Mouse (Mus musculus) cerebellum, adult 18-20 months (tissue): Measurements from ENCODE around the gene Opcml.

Source experiments
- DNase-seq, 2 experiments: peaks; one replicate each; pipeline ENCODE4 v3.0.0; 2021

Opcml gene

DNA sequence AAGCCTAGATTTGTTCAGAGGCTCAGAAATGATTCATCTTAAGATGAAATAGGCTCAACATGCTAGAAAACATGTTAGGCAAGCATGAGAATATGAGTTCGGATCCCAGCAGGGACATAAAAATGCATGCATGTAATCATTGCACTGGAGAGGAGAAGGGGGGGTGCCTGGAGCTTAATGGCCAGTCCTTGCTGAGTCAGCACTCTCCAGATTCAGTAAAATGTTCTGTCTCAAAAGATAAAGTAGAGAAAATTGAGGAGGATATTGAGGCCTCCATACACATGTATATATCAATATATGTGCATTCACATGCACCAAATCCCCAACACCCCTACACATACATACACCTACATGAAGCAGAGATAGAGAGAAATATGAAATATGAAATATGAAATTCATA lies 889.7 kb downstream of the Opcml start:
- no peak for DNase-seq

DNA sequence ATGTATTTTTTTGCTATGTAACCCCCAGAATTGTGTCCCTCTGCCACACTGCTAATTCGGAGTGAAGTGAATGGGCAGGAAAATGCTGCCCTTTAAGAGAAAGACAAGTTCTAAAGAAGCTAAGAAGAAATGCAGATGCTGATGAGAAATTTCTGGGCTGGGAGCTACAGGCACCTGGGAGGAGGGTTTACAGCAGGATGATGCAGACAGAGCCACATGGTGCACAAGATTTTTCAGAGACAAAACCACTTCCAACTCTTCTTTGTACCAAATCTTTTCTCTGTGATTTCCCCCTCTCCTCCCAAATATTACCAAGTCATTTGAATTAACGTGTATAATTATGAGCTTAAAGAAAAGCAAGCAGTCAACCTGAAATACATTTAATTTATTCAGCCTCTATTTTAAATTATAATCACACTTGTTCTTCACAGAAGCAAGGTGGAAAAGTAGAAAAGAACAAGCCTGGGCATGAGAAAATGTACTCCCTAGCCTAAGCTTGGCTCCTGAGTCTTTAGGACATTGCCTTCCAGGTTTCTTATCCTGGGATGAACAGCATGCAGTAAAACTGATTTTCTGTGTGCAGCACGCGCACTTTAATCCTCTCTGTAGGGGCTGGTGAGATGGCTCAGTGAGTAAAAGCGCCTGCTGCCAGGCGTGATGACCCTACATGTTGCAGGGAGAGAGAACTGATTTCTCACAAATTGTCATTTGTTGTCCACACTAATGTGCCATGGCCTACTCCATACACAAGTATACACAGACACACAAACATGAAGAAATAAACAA lies 890.9 kb downstream of the Opcml start:
- DNase-seq = peak in 1 of 2 experiments; percentile 36

DNA sequence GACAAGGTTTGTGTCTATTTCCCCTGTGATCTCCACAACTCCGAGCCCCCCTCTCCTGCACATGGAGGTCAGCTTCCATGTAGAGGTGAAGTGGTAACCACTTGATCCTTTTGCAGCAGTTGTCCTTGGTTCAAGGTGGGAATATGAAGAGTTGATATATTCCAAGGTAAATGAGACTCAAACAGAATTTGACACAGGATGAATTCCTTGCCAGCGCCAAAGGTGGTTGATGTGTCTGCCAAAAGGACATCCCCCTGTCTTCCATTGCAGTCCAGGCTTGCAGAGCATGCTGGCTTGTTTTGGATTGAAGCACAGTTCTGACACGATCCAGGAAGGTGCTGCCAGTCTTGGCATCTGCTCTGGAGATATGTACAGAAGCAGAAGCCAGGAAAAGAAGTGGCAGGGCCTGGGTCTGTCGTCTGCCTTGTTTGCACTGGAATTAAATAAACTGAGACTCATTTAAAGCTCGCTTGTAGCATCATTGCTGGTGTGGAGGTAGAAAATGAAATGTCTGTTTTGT lies 893.4 kb downstream of the Opcml start:
- peak; percentile 77 to 84 for DNase-seq

DNA sequence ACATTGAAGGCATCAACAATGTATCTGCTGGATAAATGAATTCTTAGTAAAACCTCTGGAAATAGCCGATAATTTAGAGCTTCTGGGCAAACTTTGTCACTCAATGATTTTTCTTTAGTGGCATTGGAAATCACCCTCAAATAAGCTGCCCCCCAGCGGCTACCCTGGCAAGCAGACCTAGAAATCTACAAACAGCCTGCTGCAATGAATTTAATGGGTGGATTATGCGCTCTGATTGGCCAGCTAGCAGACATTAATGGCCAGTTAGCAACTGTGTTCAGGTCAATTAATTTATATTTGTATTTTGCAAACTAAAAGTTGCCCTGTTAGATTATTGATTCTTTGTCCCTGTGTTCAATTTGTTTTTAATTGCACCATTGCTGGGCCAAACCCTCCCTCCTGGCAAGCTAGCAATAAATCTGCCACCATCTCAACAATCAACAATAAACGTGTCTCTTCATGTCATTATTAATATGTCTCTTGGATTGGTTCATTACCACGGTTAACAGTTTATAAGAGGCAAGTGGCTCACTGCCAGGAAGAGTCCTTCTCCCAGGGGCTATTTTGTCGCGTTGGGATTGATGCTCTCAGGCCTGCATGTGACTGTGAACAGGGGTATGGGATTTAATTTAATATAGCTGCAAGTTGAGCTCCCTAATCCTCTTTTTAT lies 896.5 kb downstream of the Opcml start:
- DNase-seq = no peak

DNA sequence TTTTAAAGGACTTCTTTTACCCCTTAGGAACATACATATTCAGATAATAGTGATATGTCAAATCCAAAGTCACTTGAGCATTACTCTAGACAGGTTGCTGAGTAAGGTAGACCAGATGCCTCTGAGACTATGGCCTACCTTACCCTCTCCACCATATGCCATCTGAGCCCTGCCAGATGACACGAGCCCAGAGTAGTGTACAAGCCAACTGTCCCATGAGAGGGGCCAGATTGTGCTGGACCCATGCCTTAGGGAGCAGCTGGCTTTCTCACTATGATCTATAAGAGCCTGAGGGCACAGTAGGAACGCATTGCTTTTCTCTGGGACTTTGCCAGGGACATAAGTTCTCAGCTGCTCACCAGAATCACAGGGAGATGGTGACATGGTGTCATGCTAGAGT lies 899.6 kb downstream of the Opcml start:
- peak; percentile 96 to 98 for DNase-seq

DNA sequence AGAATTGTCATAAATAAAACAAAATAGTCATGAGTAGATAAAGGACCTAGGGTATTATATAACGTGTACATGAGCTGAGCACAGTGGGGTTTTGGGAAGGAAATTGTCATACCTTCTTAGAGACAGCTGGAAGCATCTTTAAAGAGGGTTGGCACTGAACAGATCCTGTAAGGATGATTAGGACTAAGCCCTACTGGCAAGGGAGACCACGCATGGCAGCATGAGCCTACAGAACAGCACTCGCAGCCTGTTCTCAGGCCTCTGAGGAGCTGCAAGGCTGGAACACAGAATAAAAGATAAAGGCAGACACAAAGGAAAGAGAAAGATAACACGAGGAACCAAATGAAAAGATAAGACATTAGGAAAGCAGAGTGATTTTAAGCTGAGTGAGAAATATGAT lies 915.2 kb downstream of the Opcml start:
- peak in 1 of 2 experiments; percentile 30 for DNase-seq

DNA sequence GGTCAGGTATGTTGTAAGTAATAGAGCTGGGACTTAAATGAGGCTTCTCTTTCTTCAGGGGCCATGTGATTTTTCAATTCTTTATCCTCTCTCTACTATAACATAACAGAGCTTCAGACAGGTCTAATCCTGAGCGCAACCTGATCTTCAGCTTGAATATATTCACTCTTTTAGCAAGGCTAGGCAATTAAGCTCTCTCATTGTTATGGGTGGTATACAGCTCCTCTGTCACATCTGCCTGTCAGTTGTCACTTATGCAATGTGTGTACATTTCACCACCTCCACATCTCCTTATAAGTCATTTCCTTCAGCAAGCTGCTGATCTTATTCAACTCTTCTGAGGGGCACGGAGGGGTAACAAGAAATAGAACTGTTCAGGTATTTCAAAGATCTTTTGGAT lies 924.0 kb downstream of the Opcml start:
- no peak for DNase-seq

DNA sequence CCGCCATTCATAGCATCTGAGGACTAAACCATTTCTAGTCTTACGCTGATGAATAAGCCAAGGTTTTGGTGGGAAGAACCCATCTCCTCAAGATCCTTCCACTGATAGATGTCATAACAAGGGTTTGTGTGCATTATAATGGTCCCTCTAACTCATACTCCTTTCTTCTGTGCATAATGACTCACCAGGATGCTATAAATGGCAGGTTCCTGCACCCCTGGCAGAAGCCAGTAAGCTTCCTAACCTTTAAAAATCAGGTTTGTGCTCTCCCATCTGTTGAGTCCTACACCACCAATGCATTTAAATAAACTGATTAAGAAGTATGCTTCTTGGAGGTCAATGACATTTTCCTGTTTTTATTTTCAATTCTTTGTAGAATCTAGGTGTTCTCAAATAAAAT lies 929.6 kb downstream of the Opcml start:
- DNase-seq = no peak

DNA sequence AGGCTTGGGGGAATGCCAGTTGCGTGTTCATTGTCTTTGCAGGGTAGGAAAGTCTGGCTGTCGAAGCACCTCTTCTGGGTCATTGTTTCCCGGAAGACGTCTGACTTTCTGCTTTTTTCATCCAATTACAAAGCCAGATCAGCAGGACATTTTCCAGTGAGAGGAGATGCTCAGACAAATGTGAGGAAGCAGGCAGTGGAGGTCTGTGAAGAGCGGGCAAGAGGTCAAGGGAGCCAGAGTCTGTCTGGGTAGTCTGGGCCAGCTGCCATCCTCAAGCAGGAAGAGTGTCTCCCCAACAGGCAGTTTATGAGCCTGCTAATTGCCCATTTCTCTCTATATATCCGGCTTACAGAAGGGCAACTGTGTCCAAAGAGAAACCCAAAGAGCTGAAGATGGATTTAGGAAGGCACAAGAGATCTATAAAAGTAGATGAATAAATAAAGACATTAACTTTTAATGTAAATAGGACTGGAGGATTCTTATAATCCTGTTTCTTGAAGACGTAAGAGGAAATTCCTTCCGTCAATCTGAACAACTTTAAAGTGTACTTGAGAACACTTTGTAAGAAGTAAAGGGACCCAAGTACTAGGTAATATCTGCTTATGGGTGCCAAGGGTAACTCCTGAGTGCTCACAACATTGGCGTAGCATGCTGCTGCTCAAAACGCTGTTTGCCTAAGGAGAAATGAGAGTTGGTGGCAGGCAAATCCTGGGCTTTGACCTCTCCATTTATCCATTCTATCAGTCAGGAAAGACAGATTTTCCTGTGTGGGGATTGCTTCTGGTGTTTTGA lies 941.4 kb downstream of the Opcml start:
- peak; percentile 63 to 68 for DNase-seq

DNA sequence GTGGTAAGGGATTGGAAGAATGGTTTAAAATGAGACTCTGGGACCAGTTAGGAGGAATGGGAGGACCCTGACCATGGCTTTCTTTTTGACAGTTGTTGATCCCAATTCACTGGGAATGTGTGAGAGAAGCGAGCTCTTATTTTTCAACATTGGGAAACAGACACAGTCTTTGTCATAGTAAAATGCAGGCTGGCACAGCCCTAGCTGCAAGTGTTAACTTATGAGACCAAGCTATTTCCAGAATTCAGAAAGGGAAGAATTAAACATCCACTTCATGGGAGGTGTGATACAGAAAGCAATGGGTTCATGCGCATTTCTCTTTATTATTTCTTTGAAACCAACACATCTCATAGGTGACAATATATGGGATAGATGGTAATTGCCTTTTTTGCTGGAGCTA lies 947.4 kb downstream of the Opcml start:
- no peak for DNase-seq

DNA sequence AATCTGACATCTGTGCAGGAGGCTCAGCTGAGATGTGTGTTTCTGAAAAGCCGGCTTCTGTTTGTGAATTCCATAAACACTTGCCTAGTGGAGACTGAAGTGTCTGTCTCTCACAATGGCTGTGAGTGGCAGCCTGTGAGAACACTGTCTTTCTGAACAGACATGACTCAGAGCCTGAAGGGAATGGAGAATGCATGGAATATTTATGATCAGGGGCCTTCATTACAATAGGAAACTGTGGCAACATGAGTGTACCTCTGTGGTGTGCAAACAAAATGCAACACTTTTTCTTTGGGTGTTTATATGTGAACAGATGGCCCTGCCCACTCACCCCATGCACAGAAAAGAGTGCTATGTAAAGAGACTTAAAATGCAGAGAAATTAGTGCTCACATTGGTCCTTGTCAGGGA lies 947.9 kb downstream of the Opcml start:
- peak in 1 of 2 experiments; percentile 16 for DNase-seq

DNA sequence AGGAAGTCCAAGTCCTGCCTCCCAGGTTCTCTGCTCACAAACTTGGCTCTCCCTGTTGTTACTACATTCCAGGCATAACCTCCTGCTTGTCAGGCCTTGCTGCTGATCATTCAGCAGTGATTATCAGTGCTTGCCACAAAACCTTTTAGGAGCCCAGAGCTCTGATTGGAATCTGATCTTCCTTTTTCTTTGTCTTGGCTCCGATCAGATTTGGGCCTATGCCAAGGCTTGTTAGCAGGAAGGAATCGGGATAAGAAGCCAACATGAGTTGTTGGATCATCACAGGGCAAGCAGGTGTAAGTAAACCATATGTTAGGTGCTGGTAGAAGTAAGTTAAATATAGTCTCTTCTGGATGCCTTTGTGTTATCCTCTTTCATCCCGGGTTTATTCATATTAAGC lies 954.2 kb downstream of the Opcml start:
- DNase-seq = peak; percentile 63 to 68

DNA sequence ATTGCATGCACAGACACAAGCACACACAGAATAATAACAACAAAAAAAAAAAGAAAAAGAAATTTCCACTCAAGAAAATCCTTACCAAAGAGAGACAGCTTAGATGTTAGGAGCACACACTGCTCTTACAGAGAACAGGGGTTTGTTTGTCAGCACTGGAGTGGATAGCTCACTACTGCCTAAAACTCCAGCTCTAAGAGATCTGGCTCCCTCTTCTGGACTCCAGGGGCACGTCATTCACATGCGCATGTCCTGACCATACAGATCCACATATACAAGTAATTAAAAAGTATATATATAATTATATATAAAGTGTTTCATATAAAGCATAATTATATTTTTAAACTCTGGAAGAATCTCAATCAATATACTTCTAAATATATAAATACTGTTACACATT lies 958.3 kb downstream of the Opcml start:
- peak; percentile 39 to 42 for DNase-seq

DNA sequence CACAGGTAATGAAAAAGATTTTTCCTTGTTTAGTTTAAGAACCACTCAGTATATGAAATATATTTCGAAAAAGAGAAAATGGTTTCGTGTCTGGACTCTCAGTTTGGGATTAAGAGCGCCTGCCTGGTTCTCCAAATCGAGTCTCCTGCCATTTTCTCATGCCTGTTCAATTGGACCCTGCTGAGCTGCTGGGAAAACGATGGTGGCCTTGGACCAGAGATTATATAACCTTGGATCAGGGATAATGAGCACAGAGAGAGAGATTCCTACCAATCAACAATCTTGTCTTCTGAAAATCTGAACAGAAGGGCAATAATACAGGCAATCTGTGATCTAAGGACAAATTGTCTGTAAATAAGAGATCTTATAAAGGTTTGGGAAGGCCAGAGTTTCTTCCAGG lies 962.3 kb downstream of the Opcml start:
- DNase-seq = peak; percentile 33 to 34

DNA sequence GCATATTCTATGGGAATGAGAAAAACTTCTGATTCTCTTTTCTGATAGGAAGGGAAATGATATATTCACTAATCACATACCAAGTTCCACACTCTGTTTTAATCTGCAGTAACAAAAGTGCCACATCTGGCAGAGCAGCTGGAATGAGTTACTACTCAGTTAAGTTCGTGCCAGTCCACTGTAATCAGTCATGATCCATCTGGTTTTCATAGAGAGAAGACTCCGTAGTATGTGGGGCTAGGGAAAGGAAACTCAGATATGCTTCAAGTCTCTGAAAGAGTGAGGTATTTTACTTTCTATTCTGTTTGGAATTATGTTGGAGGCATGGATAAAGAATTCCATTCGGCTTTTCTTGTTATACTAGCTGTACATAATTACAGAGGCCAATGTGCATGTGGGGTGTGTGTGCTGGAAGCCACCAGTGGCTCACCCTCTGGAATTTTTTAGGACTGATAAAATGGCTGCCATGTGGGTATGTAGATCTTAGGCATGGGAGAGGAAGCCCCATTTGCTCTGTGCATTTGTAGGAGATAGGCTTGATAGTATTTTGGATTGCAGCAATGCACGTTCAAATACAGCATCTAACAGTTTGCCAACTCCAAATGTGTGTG lies 966.4 kb downstream of the Opcml start:
- DNase-seq = no peak

DNA sequence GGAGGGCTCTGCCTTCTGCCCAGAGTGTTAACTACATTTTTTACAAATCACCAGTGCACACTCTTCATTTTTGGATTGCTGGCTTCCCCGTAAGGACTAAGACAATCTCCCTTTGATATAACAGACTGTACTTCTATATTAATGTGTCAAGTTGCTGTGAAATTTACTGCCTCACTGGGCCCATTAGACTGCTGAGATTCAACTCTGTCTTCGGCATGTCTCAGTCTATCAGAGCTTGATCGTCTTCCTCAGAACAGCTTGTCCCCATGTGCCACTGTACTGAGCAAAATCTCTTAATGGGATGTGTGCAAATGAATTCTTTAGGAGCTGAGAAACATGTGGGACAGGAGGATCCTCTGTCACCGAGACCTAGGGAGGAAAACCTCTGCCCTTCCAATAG lies 970.9 kb downstream of the Opcml start:
- no peak for DNase-seq

DNA sequence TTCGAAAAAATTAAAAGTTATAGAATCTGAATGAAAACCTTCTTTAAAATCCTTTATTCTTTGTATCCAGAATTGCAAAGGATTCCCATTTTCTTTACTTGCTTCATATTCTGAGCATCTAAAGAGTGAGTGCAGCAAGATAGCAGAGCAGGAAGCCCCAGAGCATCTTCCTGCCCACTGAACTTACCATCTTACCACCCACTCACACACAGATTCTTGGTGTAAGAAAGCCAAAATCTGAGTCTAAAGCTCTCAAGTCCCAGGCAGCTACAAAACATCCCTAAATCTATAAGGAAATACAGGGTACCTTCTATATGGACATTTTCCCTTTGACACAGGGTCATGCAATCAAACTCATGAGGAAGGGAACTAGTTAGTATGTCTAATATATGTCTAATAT lies 973.6 kb downstream of the Opcml start:
- DNase-seq = no peak

DNA sequence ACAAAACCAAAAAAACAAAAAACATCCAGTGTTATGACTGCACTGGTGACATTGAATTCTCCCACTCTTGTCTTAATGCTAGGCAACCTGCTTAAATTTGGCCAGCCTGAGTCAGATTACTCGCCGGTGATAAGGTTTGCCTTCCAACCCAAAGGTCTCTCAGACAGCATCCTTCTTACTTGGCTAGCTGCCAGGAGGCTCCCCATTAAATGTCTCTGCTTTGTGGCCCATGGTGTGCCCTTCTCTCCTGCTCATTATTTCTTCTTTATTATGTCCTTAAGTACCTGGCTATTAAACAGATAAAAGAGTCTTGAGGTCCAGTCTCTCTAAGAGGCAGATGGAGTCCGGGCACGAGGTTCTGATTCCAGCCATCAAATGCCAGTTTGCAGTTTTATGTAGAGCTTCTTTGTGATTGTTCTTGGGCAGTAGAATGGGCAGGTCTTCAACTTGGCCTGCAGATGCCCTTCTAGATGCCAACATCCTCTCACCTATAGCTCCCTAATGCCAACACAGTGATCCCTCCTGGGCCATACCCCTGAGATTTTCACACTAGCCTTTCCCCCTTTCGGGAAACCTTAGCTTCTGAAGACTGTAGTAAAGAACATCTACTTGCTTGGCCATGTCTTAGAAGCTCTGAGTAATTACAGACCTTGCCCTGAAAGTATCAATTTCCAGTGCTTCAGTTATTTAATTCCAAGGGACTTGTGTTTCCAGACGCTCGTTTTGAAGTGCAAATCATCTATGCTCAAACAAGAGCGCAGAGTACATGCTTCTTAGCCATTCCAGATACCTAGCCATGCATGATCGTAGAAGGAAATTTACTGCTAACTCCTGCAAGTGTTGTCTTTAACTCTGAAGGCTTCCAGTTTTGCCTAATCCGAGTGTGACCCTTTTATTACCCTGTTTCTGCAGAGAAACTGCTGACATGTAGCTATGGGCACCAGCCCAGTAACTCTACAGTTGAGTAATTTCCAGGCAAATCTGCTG lies 986.2 kb downstream of the Opcml start:
- DNase-seq = peak; percentile 47 to 48

DNA sequence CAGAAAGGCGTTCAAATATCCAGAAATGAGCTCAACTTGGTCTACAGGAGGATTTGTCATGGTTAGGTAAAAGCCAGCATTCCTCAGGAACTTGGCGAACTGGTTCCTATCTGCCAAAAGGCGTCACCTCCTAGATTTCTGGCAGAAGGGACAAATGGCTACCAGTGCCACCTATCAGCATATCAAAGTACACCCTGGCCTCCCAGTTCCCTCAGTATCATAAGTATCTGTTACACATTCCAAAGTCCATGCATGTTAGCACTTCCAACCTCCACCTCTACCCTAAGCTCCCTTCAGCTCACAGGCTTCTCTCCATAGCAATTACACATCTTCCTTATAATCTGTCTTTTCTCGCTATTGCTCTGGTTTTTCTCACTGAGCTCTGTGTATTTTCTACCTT lies 993.3 kb downstream of the Opcml start:
- DNase-seq = no peak

DNA sequence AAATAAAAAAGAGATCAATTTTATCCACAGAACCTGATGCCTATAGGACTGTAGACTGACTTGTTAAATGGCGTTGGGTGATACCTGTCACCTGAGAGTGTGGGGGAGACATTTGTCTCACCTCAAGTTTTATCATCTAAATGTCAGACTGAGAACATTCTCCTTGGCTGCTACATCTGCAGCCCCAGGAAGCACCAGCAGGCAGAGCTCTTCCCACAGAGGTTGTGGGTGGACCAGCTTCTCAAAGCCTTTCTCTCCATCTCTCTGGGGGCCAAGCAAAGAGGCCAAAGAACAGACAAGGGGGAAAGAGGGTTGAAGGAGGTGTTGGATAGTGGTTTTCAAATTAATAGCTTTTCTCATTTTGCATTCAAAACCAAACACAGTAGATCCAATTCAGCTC lies 998.9 kb downstream of the Opcml start:
- DNase-seq = no peak

DNA sequence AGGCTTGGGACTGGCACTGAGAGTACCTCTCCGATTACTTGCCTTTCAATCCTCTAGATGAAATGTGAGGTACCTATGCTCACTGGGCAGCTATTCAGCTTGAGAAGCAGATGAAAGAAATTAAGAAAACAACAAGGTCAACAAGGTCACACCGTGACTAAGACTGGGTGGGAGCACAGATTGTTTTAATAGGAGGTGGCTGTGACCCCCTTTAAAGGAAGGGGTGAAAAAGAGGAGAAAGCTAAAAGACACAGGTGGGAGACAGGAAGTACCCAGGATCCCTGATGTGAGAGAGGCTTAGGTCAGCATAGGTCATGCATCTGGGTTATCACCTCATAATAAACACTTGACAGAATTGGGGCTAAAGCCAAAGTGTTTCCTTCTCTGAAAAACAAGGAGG lies 1009.5 kb downstream of the Opcml start:
- DNase-seq = no peak

DNA sequence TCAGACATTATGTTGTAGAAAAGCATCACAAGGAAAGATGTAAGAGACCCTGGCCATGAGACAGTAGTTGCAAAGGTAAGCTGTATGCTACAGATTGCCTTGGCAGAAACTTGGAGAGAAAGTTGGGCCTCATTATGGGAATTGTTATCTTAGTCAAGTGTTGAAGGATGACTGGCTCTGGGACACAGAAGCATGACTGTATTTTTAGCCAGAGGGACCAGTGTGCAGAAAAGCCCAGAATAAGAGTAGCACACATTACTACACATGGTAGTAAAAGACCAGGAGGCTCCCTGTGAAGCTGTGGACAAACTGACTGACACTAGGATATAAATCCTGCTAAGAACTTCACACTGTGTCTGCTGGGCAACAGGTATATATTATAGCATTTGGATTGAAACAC lies 1016.1 kb downstream of the Opcml start:
- DNase-seq = no peak
